Mouse (Mus musculus) kidney, adult 18-20 months (tissue): Measurements from ENCODE around the gene Plagl2.
A peak's percentile ranks its signal among the peaks of the same experiment; 100 is the strongest.

Experiments
- DNase-seq: peaks from one replicate; pipeline ENCODE4 v3.0.0; 2021

Gene Plagl2

GRCm38 (mm10) chr2:153239021-153239859 is 2.0 kb downstream of the Plagl2 start:
- DNase-seq: no peak

GRCm38 (mm10) chr2:153238406-153238805 is 2.8 kb downstream of the Plagl2 start:
- no peak for DNase-seq

- DNase-seq: no peak
Measured at GRCm38 (mm10) chr2:153237891-153238290, 3.3 kb downstream of the Plagl2 start.

- DNase-seq: no peak
Measured at GRCm38 (mm10) chr2:153237193-153237592, 4.0 kb downstream of the Plagl2 start.

GRCm38 (mm10) chr2:153228523-153228922 is 12.7 kb downstream of the Plagl2 start:
- DNase-seq: peak; percentile 22

GRCm38 (mm10) chr2:153227959-153228358 is 13.3 kb downstream of the Plagl2 start:
- DNase-seq: no peak

GRCm38 (mm10) chr2:153225595-153225953 is 15.7 kb downstream of the Plagl2 start:
- DNase-seq: no peak

- DNase-seq: peak; percentile 13
Measured at GRCm38 (mm10) chr2:153224946-153225594, 16.2 kb downstream of the Plagl2 start, which contains the start of gene Tspyl3. TSS of gene Tspyl3 (minus strand) at chr2:153225441.

GRCm38 (mm10) chr2:153222566-153222965 is 18.7 kb downstream of the Plagl2 start:
- DNase-seq: no peak

GRCm38 (mm10) chr2:153222130-153222529 is 19.1 kb downstream of the Plagl2 start:
- no peak for DNase-seq

- no peak for DNase-seq
Measured at GRCm38 (mm10) chr2:153221620-153222019, 19.6 kb downstream of the Plagl2 start.

- no peak for DNase-seq
Measured at GRCm38 (mm10) chr2:153218516-153218915, 22.7 kb downstream of the Plagl2 start.

- no peak for DNase-seq
Measured at GRCm38 (mm10) chr2:153217826-153218340, 23.3 kb downstream of the Plagl2 start.

GRCm38 (mm10) chr2:153215421-153215820 is 25.8 kb downstream of the Plagl2 start:
- no peak for DNase-seq

- no peak for DNase-seq
Measured at GRCm38 (mm10) chr2:153214771-153215259, 26.4 kb downstream of the Plagl2 start.

GRCm38 (mm10) chr2:153213351-153213750 is 27.9 kb downstream of the Plagl2 start:
- DNase-seq: no peak

- no peak for DNase-seq
Measured at GRCm38 (mm10) chr2:153211451-153211850, 29.8 kb downstream of the Plagl2 start.

- DNase-seq: no peak
Measured at GRCm38 (mm10) chr2:153209286-153209685, 31.9 kb downstream of the Plagl2 start.

- no peak for DNase-seq
Measured at GRCm38 (mm10) chr2:153208149-153208548, 33.1 kb downstream of the Plagl2 start.

- DNase-seq: no peak
Measured at GRCm38 (mm10) chr2:153202766-153203165, 38.5 kb downstream of the Plagl2 start.

- DNase-seq: no peak
Measured at GRCm38 (mm10) chr2:153199114-153199513, 42.1 kb downstream of the Plagl2 start.

GRCm38 (mm10) chr2:153198485-153198884 is 42.7 kb downstream of the Plagl2 start:
- no peak for DNase-seq

GRCm38 (mm10) chr2:153194255-153194654 is 47.0 kb downstream of the Plagl2 start:
- no peak for DNase-seq

- DNase-seq: no peak
Measured at GRCm38 (mm10) chr2:153191242-153191641, 50.0 kb downstream of the Plagl2 start.
